Mouse (Mus musculus) bone marrow macrophage, adult 2 months (primary cell): ENCODE measurements at regions not wholly inside any gene's neighbourhood (a gene's known extent, or its start where the extent isn't known, plus 50 kb on each side); places are given as distances from the start of the nearest gene placed in this dataset.

ENCODE experiments used
- CTCF ChIP-seq: IDR thresholded peaks from 2 replicates; pipeline ENCODE4 v1.5.1; 2012; ENCODE audit warnings: low read depth, mild to moderate bottlenecking, low read length, moderate library complexity
- POLR2A ChIP-seq: IDR thresholded peaks from 2 replicates; pipeline ENCODE4 v1.6.1; 2012; ENCODE audit warnings: mild to moderate bottlenecking, low read depth, low read length, borderline replicate concordance

DNA sequence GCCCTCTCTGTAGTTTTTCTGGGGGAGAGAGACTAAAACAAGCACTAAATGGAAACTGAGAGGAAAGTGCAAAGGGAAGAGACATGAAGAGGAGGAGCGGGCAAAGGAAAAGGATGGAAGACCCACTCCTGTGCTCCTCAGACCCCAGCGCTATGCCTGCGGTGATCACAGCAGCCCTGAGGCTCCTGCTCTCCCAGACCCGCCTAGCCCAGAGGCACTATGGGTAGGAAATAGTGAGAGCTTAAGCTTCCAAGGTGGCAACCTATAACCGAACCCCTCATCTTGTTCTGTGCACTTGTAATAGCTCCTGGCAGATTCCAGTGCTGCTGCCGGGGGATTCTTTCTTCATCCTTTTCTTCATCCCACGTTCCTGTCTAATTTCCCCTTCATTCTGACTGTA lies 112.2 kb upstream of the Oxgr1 start:
- no peak for TF ChIP-seq POLR2A
- no peak for TF ChIP-seq CTCF
